Mouse (Mus musculus) E14TG2a.4 (cell line): ENCODE measurements around the gene Serpinb9.

Experiments
- CTCF ChIP-seq: conservative IDR thresholded peaks from 2 replicates; pipeline ENCODE4 v1.5.1; 2014; ENCODE audit warnings: low read length
- NANOG ChIP-seq: IDR thresholded peaks from 2 replicates; pipeline ENCODE4 v1.6.1; 2014; ENCODE audit warnings: borderline replicate concordance, low read length, mixed read lengths
- POU5F1 ChIP-seq: IDR thresholded peaks from 2 replicates; pipeline ENCODE4 v1.6.1; 2014; ENCODE audit warnings: low read length, borderline replicate concordance

DNA sequence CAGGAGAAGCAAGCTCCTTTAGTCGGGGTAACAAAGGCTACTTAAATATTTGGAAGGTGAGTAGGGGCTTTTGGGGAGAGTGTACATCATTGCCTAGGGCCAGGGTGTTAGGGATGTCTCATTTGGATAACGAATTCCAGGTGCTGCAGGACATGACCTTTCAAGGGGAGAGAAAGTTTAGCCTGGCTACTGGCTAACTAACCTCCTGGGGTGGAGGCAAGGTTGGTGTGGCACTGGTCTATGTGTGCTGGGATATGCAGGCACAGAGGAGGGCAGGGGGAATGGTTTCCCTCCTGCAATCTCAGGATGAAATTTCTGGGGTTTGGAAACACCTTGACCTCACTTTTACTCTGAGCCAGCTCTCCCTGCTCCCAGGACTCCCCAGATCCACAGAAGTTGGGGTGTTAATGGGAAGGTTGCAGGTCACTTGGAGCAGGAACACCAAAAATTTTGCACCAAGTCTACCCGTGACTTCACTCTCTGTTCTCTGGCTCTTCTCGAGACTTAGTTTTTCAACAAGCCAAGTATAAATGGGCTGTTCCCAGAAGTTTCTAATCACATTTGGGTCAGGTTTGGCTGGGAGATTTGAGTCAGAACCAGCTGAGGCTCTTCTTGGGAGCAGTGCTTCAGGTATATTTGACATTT is 33.9 kb upstream of the Serpinb9 start:
- TF ChIP-seq CTCF (no peak), NANOG (no peak), POU5F1 (no peak)
